ENCODE assay signal across 8 mouse cellular contexts in the genomic region with DNA sequence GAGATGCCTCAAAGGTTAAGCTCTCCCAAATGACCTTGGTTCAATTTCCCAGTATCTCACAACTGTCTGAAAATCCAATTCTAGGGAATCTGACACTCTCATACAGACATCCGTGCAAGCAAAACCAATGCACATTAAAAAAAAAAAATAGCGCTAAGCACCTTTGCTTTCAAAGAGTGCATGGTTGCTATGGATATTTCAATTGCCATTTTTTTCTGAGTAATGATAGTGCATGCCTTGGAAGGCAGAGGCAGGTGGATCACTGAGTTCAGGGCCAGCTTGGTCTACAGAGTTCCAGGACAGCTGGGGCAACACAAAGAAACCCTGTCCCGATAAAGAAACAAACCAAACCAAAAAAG. TPM values are rescaled to one million over a fixed set of nuclear protein-coding genes. Genes with fewer than 3 reads are reported as not detected.
DNase-seq lines count a peak whose midpoint lies in the region; ATAC-seq and TF ChIP-seq lines count a peak whose summit lies in the region.

No protein-coding gene starts in this region.

- TF ChIP-seq CTCF in CH12.LX (conservative IDR thresholded peaks at IDR 0.05 in 1 of 2, IDR thresholded peaks at IDR 0.05 in 1 of 2; ENCODE audit: low read depth in 2 of 2, low read length in 2 of 2) = no peak

- WGBS in heart, embryonic 10.5 days = 22% methylated on average over 3 of the region's 3 CpGs
- 15% methylated on average over 3 of the region's 3 CpGs for WGBS in forebrain, embryonic 16.5 days
- WGBS in liver, embryonic 15.5 days (ENCODE audit: insufficient replicate concordance) = 7% methylated on average over 3 of the region's 3 CpGs

- H3K36me3 ChIP-seq in heart, embryonic 10.5 days = peaks cover 17% of the 10 kb centered on the region
- peaks cover 6 to 28% of the 10 kb centered on the region in 2 experiments for H3K36me3 ChIP-seq in CH12.LX (replicated peaks in 1 of 2; ENCODE audit: control insufficient read depth in 1 of 2, insufficient read depth in 1 of 2, low read length in 1 of 2)
- peaks cover 9% of the 10 kb centered on the region for H3K36me3 ChIP-seq in forebrain, embryonic 16.5 days (ENCODE audit: control insufficient read depth, insufficient read depth)
- peaks cover 15% of the 10 kb centered on the region for H3K36me3 ChIP-seq in liver, embryonic 15.5 days (replicated peaks)

- no peaks in the 10 kb centered on the region for H3K79me2 ChIP-seq in CH12.LX (replicated peaks; ENCODE audit: control insufficient read depth, extremely low read depth, insufficient read depth, poor library complexity, severe bottlenecking)

- peak overlapping the region; percentile 73 for H3K9ac ChIP-seq in CH12.LX (ENCODE audit: insufficient read depth, low read depth)
- H3K9ac ChIP-seq in forebrain, embryonic 16.5 days (replicated peaks; ENCODE audit: low read depth, low read length) = peak overlapping the region; percentile 80
- peak overlapping the region; percentile 95; the same call in 1 of the 2 replicates for H3K9ac ChIP-seq in liver, embryonic 15.5 days

- intact Hi-C loops in heart, postnatal 25 days (cut with DNase I) = no loop called here

- peaks cover 5% of the 10 kb centered on the region; the same call in 1 of the 2 replicates for H3K4me1 ChIP-seq in heart, embryonic 10.5 days
- H3K4me1 ChIP-seq in CH12.LX (ENCODE audit: control insufficient read depth in 1 of 2, insufficient read depth in 2 of 2) = peaks cover 0 to 16% of the 10 kb centered on the region in 2 experiments; a peak in 3 of 4 replicates
- H3K4me1 ChIP-seq in forebrain, embryonic 16.5 days (replicated peaks; ENCODE audit: control insufficient read depth, insufficient read depth, low read length) = peaks cover 9% of the 10 kb centered on the region
- peaks cover 18% of the 10 kb centered on the region for H3K4me1 ChIP-seq in liver, embryonic 15.5 days (replicated peaks)

- no peaks in the 10 kb centered on the region for H3K9me3 ChIP-seq in heart, embryonic 10.5 days
- no peaks in the 10 kb centered on the region for H3K9me3 ChIP-seq in CH12.LX (replicated peaks; ENCODE audit: low read length)
- no peaks in the 10 kb centered on the region for H3K9me3 ChIP-seq in forebrain, embryonic 16.5 days (ENCODE audit: control insufficient read depth, low read length)
- H3K9me3 ChIP-seq in liver, embryonic 15.5 days (replicated peaks) = no peaks in the 10 kb centered on the region

- no peak for TF ChIP-seq EP300 in CH12.LX (IDR thresholded peaks at IDR 0.05; ENCODE audit: low read length)

- no peak for TF ChIP-seq POLR2A in CH12.LX (IDR thresholded peaks at IDR 0.05; ENCODE audit: low read depth, low read length)

- dilution Hi-C loops in CH12.LX (cut with MboI; ENCODE audit: extremely low pct_ligation_motif_present, extremely low pct_unique_long_range_greater_than_20kb, low sequenced_read_pairs) = no loop called here

- TF ChIP-seq RAD21 in CH12.LX (IDR thresholded peaks at IDR 0.05; ENCODE audit: low read depth, low read length) = no peak

- H3K4me2 ChIP-seq in CH12.LX (ENCODE audit: insufficient read depth, low read depth, poor library complexity, severe bottlenecking) = peak overlapping the region; percentile 68
- peak overlapping the region; percentile 87 for H3K4me2 ChIP-seq in forebrain, embryonic 16.5 days (ENCODE audit: low read length)
- H3K4me2 ChIP-seq in liver, embryonic 15.5 days = peak overlapping the region; percentile 93

- in situ Hi-C loops in CH12.LX (cut with MboI; ENCODE audit: low pct_ligation_motif_present, low pct_unique_long_range_greater_than_20kb, low sequenced_read_pairs) = no loop called here

- no peaks in the 10 kb centered on the region for H3K27me3 ChIP-seq in heart, embryonic 10.5 days (ENCODE audit: insufficient read depth, poor library complexity, severe bottlenecking)
- H3K27me3 ChIP-seq in CH12.LX (replicated peaks) = no peaks in the 10 kb centered on the region
- no peaks in the 10 kb centered on the region for H3K27me3 ChIP-seq in forebrain, embryonic 16.5 days (replicated peaks; ENCODE audit: control insufficient read depth, insufficient read depth, low read length)
- H3K27me3 ChIP-seq in liver, embryonic 15.5 days = no peaks in the 10 kb centered on the region

- peak overlapping the region; percentile 94; the same call in 1 of the 2 replicates for H3K27ac ChIP-seq in heart, embryonic 10.5 days
- no peak overlapping the region for H3K27ac ChIP-seq in CH12.LX (ENCODE audit: insufficient read depth, low read depth)
- 0 out of 2 replicates have a peak overlapping the region, but pooled peaks have one; percentile 28 for H3K27ac ChIP-seq in forebrain, embryonic 16.5 days (ENCODE audit: low read length)
- H3K27ac ChIP-seq in liver, embryonic 15.5 days (replicated peaks) = no peak overlapping the region

- DNase-seq in heart, embryonic 10.5 days (ENCODE audit: low spot score) = no peak
- DNase-seq in heart, postnatal 25 days (ENCODE audit: low spot score) = no peak
- no peak for DNase-seq in CH12.LX (ENCODE audit: extremely low read depth)
- DNase-seq in frontal cortex, postnatal 25 days (ENCODE audit: low spot score in 2 of 2) = no peak
- DNase-seq in layer of hippocampus, adult 11-12 months (ENCODE audit: low spot score) = no peak
- DNase-seq in layer of hippocampus, adult 8-10 months (ENCODE audit: low spot score in 2 of 2) = no peak

- H3K4me3 ChIP-seq in heart, embryonic 10.5 days = peak overlapping the region; percentile 67
- peak overlapping the region; percentile 90 to 97 (median 95) for H3K4me3 ChIP-seq in CH12.LX (replicated peaks in 1 of 3; ENCODE audit: low read depth in 2 of 3, low read length in 2 of 3, poor library complexity in 1 of 3)
- peak overlapping the region; percentile 54 for H3K4me3 ChIP-seq in forebrain, embryonic 16.5 days (replicated peaks; ENCODE audit: low read length)
- H3K4me3 ChIP-seq in liver, embryonic 15.5 days (replicated peaks) = peak overlapping the region; percentile 83

- no peak; the same call in 1 of the 2 replicates for ATAC-seq in forebrain, embryonic 16.5 days
- no peak for ATAC-seq in liver, embryonic 15.5 days (ENCODE audit: insufficient read depth)

TF ChIP-seq in CH12.LX, 34 proteins besides CTCF, POLR2A, EP300 and RAD21:
- TF ChIP-seq BHLHE40 (IDR thresholded peaks at IDR 0.05; ENCODE audit: low read depth, low read length) = no peak
- TF ChIP-seq USF2 (conservative IDR thresholded peaks at IDR 0.05; ENCODE audit: low read depth, low read length) = peak; percentile 5; the same call in 1 of the 2 replicates
TF ChIP-seq in CH12.LX: peak in this region for 1.

RNA-seq across cellular contexts. Expression of gene Uqcc3, which starts 0.3 kb away (rescaled TPM):
- polyA plus RNA-seq in heart, embryonic 10.5 days (2016; fragmentation: Nextera tagmentation; extraction: Ambion mirVana) = 58.9 and 59.4 TPM in 2 replicates
- 10 to 100 TPM; 59.3 to 60.1 TPM for total RNA-seq in heart, postnatal 25 days (2021)
- total RNA-seq in CH12.LX (2012; rRNA removed) (53.9 and 56.6 TPM in 2 replicates), CH12.LX (2014; rRNA removed) (23.5 and 24.0 TPM in 2 replicates)
- polyA plus RNA-seq in CH12.LX (2012; ENCODE audit: insufficient read length, low read depth) = 42.6 and 52.0 TPM in 2 replicates
- polyA plus RNA-seq in forebrain, embryonic 16.5 days (2015; fragmentation: Nextera tagmentation; extraction: Ambion mirVana) = 49.7 and 53.5 TPM in 2 replicates
- 29.6 and 29.8 TPM in 2 replicates for polyA plus RNA-seq in liver, embryonic 15.5 days (2015; fragmentation: Nextera tagmentation; extraction: Ambion mirVana)
- total RNA-seq in layer of hippocampus, adult 8-10 months (2022) = 10 to 100 TPM; 23.4 to 37.2 (median 29.5) TPM

RNA-seq across cellular contexts. Expression of gene Lbhd1, which starts 2.5 kb away (rescaled TPM):
- polyA plus RNA-seq in heart, embryonic 10.5 days (2016; fragmentation: Nextera tagmentation; extraction: Ambion mirVana) = 68.9 and 88.7 TPM in 2 replicates
- 1 to 10 TPM; 1.4 to 5.9 TPM for total RNA-seq in heart, postnatal 25 days (2021)
- total RNA-seq in CH12.LX (2012; rRNA removed) = 7.5 and 14.3 TPM in 2 replicates
- total RNA-seq in CH12.LX (2014; rRNA removed) = 15.5 and 15.6 TPM in 2 replicates
- polyA plus RNA-seq in CH12.LX (2012; ENCODE audit: insufficient read length, low read depth) = 50.4 and 80.4 TPM in 2 replicates
- 50.0 and 51.9 TPM in 2 replicates for polyA plus RNA-seq in forebrain, embryonic 16.5 days (2015; fragmentation: Nextera tagmentation; extraction: Ambion mirVana)
- 22.5 and 42.9 TPM in 2 replicates for polyA plus RNA-seq in liver, embryonic 15.5 days (2015; fragmentation: Nextera tagmentation; extraction: Ambion mirVana)
- total RNA-seq in layer of hippocampus, adult 8-10 months (2022) = 10 to 100 TPM in 1 of 4 experiments, 1 to 10 TPM in 3; 4.9 to 10.4 (median 6.0) TPM

RNA-seq across cellular contexts. Expression of gene Gm49403, which starts 2.7 kb away (rescaled TPM):
- polyA plus RNA-seq in heart, embryonic 10.5 days (2016; fragmentation: Nextera tagmentation; extraction: Ambion mirVana) = not detected in 2 replicates
- total RNA-seq in heart, postnatal 25 days (2021) = not detected
- total RNA-seq in CH12.LX (2012; rRNA removed) (not detected in 2 replicates), CH12.LX (2014; rRNA removed) (not detected in 2 replicates)
- polyA plus RNA-seq in CH12.LX (2012; ENCODE audit: insufficient read length, low read depth) = not detected in 2 replicates
- polyA plus RNA-seq in forebrain, embryonic 16.5 days (2015; fragmentation: Nextera tagmentation; extraction: Ambion mirVana) = not detected in 2 replicates
- polyA plus RNA-seq in liver, embryonic 15.5 days (2015; fragmentation: Nextera tagmentation; extraction: Ambion mirVana) = not detected in 2 replicates
- total RNA-seq in layer of hippocampus, adult 8-10 months (2022) = not detected

RNA-seq across cellular contexts. Expression of gene 1810009A15Rik, which starts 7.6 kb away (rescaled TPM):
- 106 and 140 TPM in 2 replicates for polyA plus RNA-seq in heart, embryonic 10.5 days (2016; fragmentation: Nextera tagmentation; extraction: Ambion mirVana)
- 10 to 100 TPM; 17.6 to 19.8 TPM for total RNA-seq in heart, postnatal 25 days (2021)
- total RNA-seq in CH12.LX (2012; rRNA removed) = 157 and 224 TPM in 2 replicates
- 198 and 218 TPM in 2 replicates for total RNA-seq in CH12.LX (2014; rRNA removed)
- 161 and 176 TPM in 2 replicates for polyA plus RNA-seq in CH12.LX (2012; ENCODE audit: insufficient read length, low read depth)
- polyA plus RNA-seq in forebrain, embryonic 16.5 days (2015; fragmentation: Nextera tagmentation; extraction: Ambion mirVana) = 49.9 and 50.6 TPM in 2 replicates
- polyA plus RNA-seq in liver, embryonic 15.5 days (2015; fragmentation: Nextera tagmentation; extraction: Ambion mirVana) = 46.8 and 49.0 TPM in 2 replicates
- 10 to 100 TPM; 22.7 to 32.0 (median 26.5) TPM for total RNA-seq in layer of hippocampus, adult 8-10 months (2022)

RNA-seq across cellular contexts. Expression of gene Gm49416, which starts 7.7 kb away (rescaled TPM):
- not detected in 2 replicates for polyA plus RNA-seq in heart, embryonic 10.5 days (2016; fragmentation: Nextera tagmentation; extraction: Ambion mirVana)
- total RNA-seq in heart, postnatal 25 days (2021) = 1 to 10 TPM in 1 of 2 experiments, under 1 TPM in 1; 0.68 to 2.0 TPM
- total RNA-seq in CH12.LX (2012; rRNA removed) = not detected in 2 replicates
- not detected in 2 replicates for total RNA-seq in CH12.LX (2014; rRNA removed)
- polyA plus RNA-seq in CH12.LX (2012; ENCODE audit: insufficient read length, low read depth) = 11.1 and 53.2 TPM in 2 replicates
- polyA plus RNA-seq in forebrain, embryonic 16.5 days (2015; fragmentation: Nextera tagmentation; extraction: Ambion mirVana) = 0.34 TPM in 1 of 2 replicates, not detected in the other
- polyA plus RNA-seq in liver, embryonic 15.5 days (2015; fragmentation: Nextera tagmentation; extraction: Ambion mirVana) = 0.29 TPM in 1 of 2 replicates, not detected in the other
- total RNA-seq in layer of hippocampus, adult 8-10 months (2022) = 1 to 10 TPM in 2 of 4 experiments, not detected in 2; 1.4 to 1.8 TPM

Comparison
In these comparisons a context has a peak if more than half of its experiments do, and no peak if none do; other contexts are left out.
1. H3K27ac ChIP-seq: peak in heart, embryonic 10.5 days (single experiment) and forebrain, embryonic 16.5 days (single experiment); none in CH12.LX (single experiment) and liver, embryonic 15.5 days (single experiment).
2. Peak in every context shown above with its lines, with median percentiles within 50 percentile points of each other: H3K4me3 ChIP-seq, H3K4me2 ChIP-seq and H3K9ac ChIP-seq.